Mouse (Mus musculus) adrenal gland, adult 2 months (tissue): Measurements from ENCODE around the gene Gabarapl2. TPM values are rescaled to one million over a fixed set of nuclear protein-coding genes. Genes with fewer than 3 reads are reported as not detected.

Experiments
- DNase-seq: peaks from one replicate; pipeline ENCODE4 v3.0.0; 2021
- polyA plus RNA-seq: library from polyadenylated mRNA; depleted of rRNA; stranded (reverse); fragments of >200 nt; gene quantifications from 2 replicates; pipeline ENCODE4 v1.2.3, GENCODE M21; 2012; rRNA removed
- total RNA-seq, 2 experiments: library from RNA; stranded (reverse); gene quantifications; 2 replicates each; pipeline ENCODE4 v1.2.3; 2021

The Gabarapl2 gene
- total and polyA plus RNA-seq, 3 experiments = 15.4 to 166 (median 124) TPM

- no peak for DNase-seq
These were observed 26.9 kb downstream of the Gabarapl2 start for GRCm38 (mm10) chr8:111967246-111967870.

DNA sequence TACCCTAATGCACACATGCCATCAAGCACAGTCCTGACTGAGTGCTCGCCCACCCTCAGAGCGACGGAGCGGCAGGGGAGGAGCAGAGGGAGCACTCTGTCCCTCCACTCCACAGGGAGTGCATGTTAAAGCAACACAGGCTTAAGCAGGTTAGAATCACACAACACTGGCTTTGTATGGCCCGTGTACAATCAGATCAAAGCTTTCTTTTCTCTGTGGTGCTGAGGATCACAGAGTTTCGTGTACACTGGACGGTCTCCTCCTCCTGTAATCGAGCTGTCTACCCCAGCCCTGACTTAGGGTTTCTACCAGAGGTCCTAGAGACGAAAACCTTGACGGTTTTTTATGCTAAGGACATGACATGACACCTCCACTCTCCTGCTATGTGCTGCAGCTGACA is 28.0 kb downstream of the Gabarapl2 start:
- no peak for DNase-seq

GRCm38 (mm10) chr8:111968991-111969390 is 28.5 kb downstream of the Gabarapl2 start:
- no peak for DNase-seq

DNA sequence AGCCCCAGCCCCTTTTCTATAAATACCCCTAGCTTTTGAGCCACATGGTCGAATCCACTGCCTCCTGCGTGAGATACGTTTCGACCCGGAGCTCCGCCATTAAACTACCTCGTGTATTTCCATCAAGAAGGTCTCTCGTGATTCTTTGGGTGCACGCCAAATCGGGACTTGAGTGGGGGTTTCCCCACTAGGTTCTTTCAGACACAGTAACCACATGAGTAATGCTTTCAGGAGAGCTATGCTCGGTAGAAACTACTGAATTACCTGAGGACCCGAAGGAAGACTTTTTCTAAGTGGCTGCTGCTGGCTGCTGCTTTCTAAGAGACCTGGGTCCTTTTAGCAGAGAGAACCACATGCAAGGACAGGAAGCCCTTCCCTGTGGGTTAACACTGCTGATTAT is 33.6 kb downstream of the Gabarapl2 start:
- no peak for DNase-seq

GRCm38 (mm10) chr8:111975706-111976105 is 35.2 kb downstream of the Gabarapl2 start:
- DNase-seq = no peak

GRCm38 (mm10) chr8:111976326-111976725 is 35.8 kb downstream of the Gabarapl2 start:
- no peak for DNase-seq

- no peak for DNase-seq
These were observed 37.6 kb downstream of the Gabarapl2 start for GRCm38 (mm10) chr8:111978147-111978546.

GRCm38 (mm10) chr8:111982116-111982515 is 41.6 kb downstream of the Gabarapl2 start:
- no peak for DNase-seq

DNA sequence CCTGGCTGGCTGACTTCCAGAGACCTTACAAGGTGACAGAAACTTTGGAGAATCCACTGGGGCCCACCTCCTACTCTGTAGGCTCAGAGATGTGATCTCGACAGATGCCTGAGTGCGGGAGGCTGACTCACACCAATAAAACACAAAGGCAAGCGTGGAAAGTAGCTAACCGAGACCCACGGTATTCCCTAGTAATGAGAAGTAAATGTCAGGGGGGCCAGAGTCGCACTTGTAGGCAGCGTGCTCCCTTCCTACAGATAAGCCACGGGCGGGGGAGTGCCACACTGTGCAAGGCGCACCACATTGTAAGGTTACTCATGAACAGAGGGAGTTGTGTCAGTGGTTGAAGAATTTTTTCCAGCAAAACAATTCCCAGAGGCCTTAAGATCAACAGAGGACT is 44.0 kb downstream of the Gabarapl2 start:
- DNase-seq = no peak

GRCm38 (mm10) chr8:111989911-111990310 is 49.4 kb downstream of the Gabarapl2 start:
- DNase-seq = peak; percentile 67

GRCm38 (mm10) chr8:111991278-111991677 is 50.8 kb downstream of the Gabarapl2 start:
- no peak for DNase-seq

- peak; percentile 90 for DNase-seq
These were observed 51.7 kb downstream of the Gabarapl2 start, which contains the start of gene Adat1 for GRCm38 (mm10) chr8:111992013-111992702. Gene Adat1, minus strand, starts transcription at chr8:111992302.

DNA sequence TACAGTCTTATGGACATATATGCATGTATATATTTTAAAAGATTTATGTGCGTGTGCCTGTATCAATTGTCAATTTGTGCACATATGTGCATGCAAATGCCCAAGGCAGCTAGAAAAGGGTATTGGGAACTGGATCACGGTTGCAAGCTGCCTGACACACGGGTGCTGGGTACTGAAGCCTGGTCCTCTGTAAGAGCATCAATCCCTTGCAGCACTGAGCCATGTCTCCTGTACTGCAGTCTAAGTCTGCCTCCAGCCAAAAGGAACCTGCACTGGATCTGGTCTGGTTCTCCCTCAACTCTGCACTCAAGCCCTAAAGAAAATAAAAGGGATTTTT is 52.2 kb downstream of the Gabarapl2 start:
- DNase-seq = no peak

Other genes with a start within 250 kb of the Gabarapl2 start
- gene Ctrb1, start 249.7 kb upstream of the Gabarapl2 start, total RNA-seq = under 1 TPM in 1 of 2 experiments, not detected in 1; 0.90 TPM
- 0.51 and 0.67 TPM in 2 replicates for gene Ctrb1, start 249.7 kb upstream of the Gabarapl2 start, polyA plus RNA-seq
- gene Bcar1, start 196.9 kb upstream of the Gabarapl2 start, total RNA-seq = 10 to 100 TPM; 76.9 to 91.2 TPM
- gene Bcar1, start 196.9 kb upstream of the Gabarapl2 start, polyA plus RNA-seq = 204 and 210 TPM in 2 replicates
- 10 to 100 TPM; 71.7 to 78.9 TPM for gene Cfdp1, start 86.4 kb upstream of the Gabarapl2 start, total RNA-seq
- gene Cfdp1, start 86.4 kb upstream of the Gabarapl2 start, polyA plus RNA-seq = 0.90 and 0.94 TPM in 2 replicates
- gene Tmem170, start 64.0 kb upstream of the Gabarapl2 start, total RNA-seq = 1 to 10 TPM; 5.0 to 6.8 TPM
- gene Tmem170, start 64.0 kb upstream of the Gabarapl2 start, polyA plus RNA-seq = 1.3 and 1.5 TPM in 2 replicates
- gene Chst5, start 30.3 kb upstream of the Gabarapl2 start, total RNA-seq = not detected
- not detected in 2 replicates for gene Chst5, start 30.3 kb upstream of the Gabarapl2 start, polyA plus RNA-seq
- gene Tmem231, start 6.8 kb upstream of the Gabarapl2 start, total RNA-seq = 10 to 100 TPM in 1 of 2 experiments, 1 to 10 TPM in 1; 6.0 to 10.2 TPM
- 9.4 and 9.9 TPM in 2 replicates for gene Tmem231, start 6.8 kb upstream of the Gabarapl2 start, polyA plus RNA-seq
- 1 to 10 TPM; 3.3 to 3.5 TPM for gene Adat1, start 51.6 kb downstream of the Gabarapl2 start, total RNA-seq
- 1.6 and 1.9 TPM in 2 replicates for gene Adat1, start 51.6 kb downstream of the Gabarapl2 start, polyA plus RNA-seq
- 100 to 1,000 TPM; 105 to 115 TPM for gene Kars, start 70.6 kb downstream of the Gabarapl2 start, total RNA-seq
- gene Kars, start 70.6 kb downstream of the Gabarapl2 start, polyA plus RNA-seq = 18.1 and 21.3 TPM in 2 replicates
- 10 to 100 TPM; 20.1 to 22.7 TPM for gene Terf2ip, start 70.7 kb downstream of the Gabarapl2 start, total RNA-seq
- 15.4 and 16.3 TPM in 2 replicates for gene Terf2ip, start 70.7 kb downstream of the Gabarapl2 start, polyA plus RNA-seq
- not detected for gene Gm6793, start 74.3 kb downstream of the Gabarapl2 start, total RNA-seq
- not detected in 2 replicates for gene Gm6793, start 74.3 kb downstream of the Gabarapl2 start, polyA plus RNA-seq